Mouse (Mus musculus) midbrain, embryonic 13.5 days (tissue): ENCODE results near the gene Antxr1. TPM values are rescaled to one million over a fixed set of nuclear protein-coding genes. Genes with fewer than 3 reads are reported as not detected.

Experiments
- ATAC-seq: fragments of 200-750 bp; cut with Nextera tagmentation; 2 replicates; pipeline ENCODE4 v1.8.0; 2017; ENCODE audit warnings: mild to moderate bottlenecking, moderate TSS enrichment, moderate library complexity
- H3K27ac ChIP-seq: fragments of 300-500 bp; sonication (generic); 2 replicates; pipeline ENCODE4 v1.5.1; 2015; ENCODE audit warnings: inconsistent platforms, mild to moderate bottlenecking, moderate library complexity
- H3K27me3 ChIP-seq: fragments of 300-500 bp; sonication (generic); 2 replicates; pipeline ENCODE4 v1.6.1; 2015; ENCODE audit warnings: mild to moderate bottlenecking, inconsistent platforms
- H3K36me3 ChIP-seq: fragments of 300-500 bp; sonication (generic); 2 replicates; pipeline ENCODE4 v1.6.1; 2015; ENCODE audit warnings: mild to moderate bottlenecking, inconsistent platforms
- H3K4me1 ChIP-seq: fragments of 300-500 bp; sonication (generic); replicated peaks from 2 replicates; pipeline ENCODE4 v1.6.1; 2015; ENCODE audit warnings: inconsistent platforms
- H3K4me2 ChIP-seq: fragments of 300-500 bp; sonication (generic); replicated peaks from 2 replicates; pipeline ENCODE4 v1.6.1; 2015; ENCODE audit warnings: moderate library complexity, mild to moderate bottlenecking, inconsistent platforms
- H3K4me3 ChIP-seq: fragments of 300-500 bp; sonication (generic); replicated peaks from 2 replicates; pipeline ENCODE4 v1.5.1; 2015; ENCODE audit warnings: mild to moderate bottlenecking, inconsistent platforms
- H3K9ac ChIP-seq: fragments of 300-500 bp; sonication (generic); replicated peaks from 2 replicates; pipeline ENCODE4 v1.6.1; 2015; ENCODE audit warnings: mild to moderate bottlenecking, inconsistent platforms
- H3K9me3 ChIP-seq: fragments of 300-500 bp; sonication (generic); 2 replicates; pipeline ENCODE4 v1.6.1; 2016; ENCODE audit warnings: mild to moderate bottlenecking, inconsistent platforms
- WGBS: fragments of 180-500 bp; shearing (Covaris S2); methylation state at CpG from one replicate; pipeline ENCODE4 v1.1.7; 2015; 5-methylcytosine and 5-hydroxymethylcytosine counted together
- polyA plus RNA-seq: library from polyadenylated mRNA; unstranded; fragments of >200 nt; fragmentation: Nextera tagmentation; extraction: Ambion mirVana; gene quantifications from 2 replicates; pipeline ENCODE4 v1.2.1, GENCODE M21; 2015

Gene Antxr1
- polyA plus RNA-seq, 1 experiment from 2014 or later = 2.9 TPM

- 82% methylated on average over 3 of the region's 3 CpGs for WGBS
- ATAC-seq = no peak
- H3K9me3 ChIP-seq = no peaks in the 10 kb centered on the region
- H3K4me1 ChIP-seq = no peaks in the 10 kb centered on the region; the same call in 1 of the 2 replicates
- H3K4me2 ChIP-seq = no peak overlapping the region
- H3K9ac ChIP-seq = no peak overlapping the region
- H3K27ac ChIP-seq = no peak overlapping the region
- no peak overlapping the region for H3K4me3 ChIP-seq
- H3K27me3 ChIP-seq = no peaks in the 10 kb centered on the region
- no peaks in the 10 kb centered on the region for H3K36me3 ChIP-seq
Observed at GRCm38 (mm10) chr6:87147921-87148320, 187.7 kb downstream of the Antxr1 start.

DNA sequence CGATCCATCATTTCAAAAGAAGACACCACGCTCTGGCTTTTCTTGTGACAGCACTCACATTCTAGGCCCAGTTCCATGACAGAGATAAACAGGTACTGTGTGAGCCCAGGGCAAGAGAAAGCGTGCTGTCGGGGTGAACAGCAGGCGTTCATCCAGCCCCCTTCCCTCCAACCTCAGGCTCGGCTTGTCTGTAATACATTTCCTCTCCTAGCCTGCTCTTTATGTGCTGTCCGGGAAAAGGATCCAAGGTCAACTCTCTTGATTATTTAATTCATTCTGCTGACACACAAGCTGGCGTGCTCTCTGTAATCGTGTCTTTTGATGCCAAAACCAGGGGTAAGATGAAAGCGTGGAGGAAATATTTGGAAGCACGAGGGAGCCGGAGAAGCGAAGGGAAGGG is 192.0 kb downstream of the Antxr1 start:
- no peak for ATAC-seq
- Histone ChIP-seq H3K9me3 (no peaks in the 10 kb centered on the region), H3K27ac (no peak overlapping the region), H3K4me3 (no peak overlapping the region), H3K4me2 (no peak overlapping the region), H3K36me3 (no peaks in the 10 kb centered on the region), H3K27me3 (no peaks in the 10 kb centered on the region), H3K9ac (no peak overlapping the region), H3K4me1 (peaks cover 4% of the 10 kb centered on the region; the same call in 1 of the 2 replicates)
- WGBS = 68% methylated on average over 13 of the region's 13 CpGs

GRCm38 (mm10) chr6:87142239-87142638 is 193.4 kb downstream of the Antxr1 start:
- no peak overlapping the region for H3K4me2 ChIP-seq
- ATAC-seq = no peak
- H3K27ac ChIP-seq = no peak overlapping the region
- no peaks in the 10 kb centered on the region for H3K27me3 ChIP-seq
- no peaks in the 10 kb centered on the region for H3K9me3 ChIP-seq
- peaks cover 4% of the 10 kb centered on the region; the same call in 1 of the 2 replicates for H3K4me1 ChIP-seq
- WGBS = 89% methylated on average over 5 of the region's 5 CpGs
- H3K9ac ChIP-seq = no peak overlapping the region
- no peaks in the 10 kb centered on the region for H3K36me3 ChIP-seq
- H3K4me3 ChIP-seq = no peak overlapping the region

- Histone ChIP-seq H3K27ac (no peak overlapping the region), H3K4me1 (peaks cover 4% of the 10 kb centered on the region; the same call in 1 of the 2 replicates), H3K27me3 (no peaks in the 10 kb centered on the region), H3K36me3 (peaks cover 5% of the 10 kb centered on the region; the same call in 1 of the 2 replicates), H3K4me3 (no peak overlapping the region), H3K4me2 (no peak overlapping the region), H3K9ac (no peak overlapping the region), H3K9me3 (no peaks in the 10 kb centered on the region)
- ATAC-seq = no peak
- WGBS = 75% methylated on average over 12 of the region's 12 CpGs
Observed at GRCm38 (mm10) chr6:87139796-87140553, 195.6 kb downstream of the Antxr1 start.

DNA sequence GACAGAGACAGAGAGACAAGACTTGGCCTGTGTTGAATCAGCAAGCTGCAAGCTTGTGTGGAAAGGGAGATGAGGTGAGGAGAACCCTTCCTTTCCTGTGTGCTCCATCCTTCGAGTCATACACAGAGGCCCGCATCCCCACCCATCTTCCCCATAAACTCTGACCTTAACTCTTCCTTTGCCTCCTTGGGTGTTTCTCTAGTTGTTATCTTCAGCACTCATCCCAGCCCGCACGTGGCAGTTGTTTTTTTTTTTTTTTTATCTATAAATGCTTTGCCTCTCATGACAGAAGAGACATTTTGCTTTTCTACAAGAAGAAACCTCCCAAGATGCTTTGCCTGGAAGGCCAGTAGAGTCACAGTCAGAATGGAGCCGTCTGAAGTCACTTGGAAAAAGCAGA is 197.1 kb downstream of the Antxr1 start:
- peaks cover 4% of the 10 kb centered on the region; the same call in 1 of the 2 replicates for H3K4me1 ChIP-seq
- H3K9me3 ChIP-seq = no peaks in the 10 kb centered on the region
- no peak overlapping the region for H3K27ac ChIP-seq
- H3K36me3 ChIP-seq = peaks cover 5% of the 10 kb centered on the region; the same call in 1 of the 2 replicates
- ATAC-seq = no peak
- no peak overlapping the region for H3K9ac ChIP-seq
- H3K27me3 ChIP-seq = no peaks in the 10 kb centered on the region
- H3K4me3 ChIP-seq = no peak overlapping the region
- H3K4me2 ChIP-seq = no peak overlapping the region
- 92% methylated on average over 5 of the region's 5 CpGs for WGBS

GRCm38 (mm10) chr6:87133966-87134546 is 201.6 kb downstream of the Antxr1 start:
- Histone ChIP-seq H3K4me3 (no peak overlapping the region), H3K9me3 (no peaks in the 10 kb centered on the region)
- WGBS = 66% methylated on average over 12 of the region's 12 CpGs

GRCm38 (mm10) chr6:87133520-87133919 is 202.1 kb downstream of the Antxr1 start:
- no peaks in the 10 kb centered on the region for H3K9me3 ChIP-seq
- no peak overlapping the region for H3K27ac ChIP-seq
- no peak for ATAC-seq
- H3K4me2 ChIP-seq = no peak overlapping the region
- H3K4me1 ChIP-seq = no peaks in the 10 kb centered on the region
- no peak overlapping the region for H3K9ac ChIP-seq
- H3K4me3 ChIP-seq = no peak overlapping the region
- H3K27me3 ChIP-seq = no peaks in the 10 kb centered on the region
- 92% methylated on average over 3 of the region's 3 CpGs for WGBS
- H3K36me3 ChIP-seq = peaks cover 5% of the 10 kb centered on the region; the same call in 1 of the 2 replicates

More at GRCm38 (mm10) chr6:87133966-87134546, 201.6 kb downstream of the Antxr1 start:
- H3K4me2 ChIP-seq = no peak overlapping the region
- ATAC-seq = no peak
- H3K27ac ChIP-seq = no peak overlapping the region
- no peaks in the 10 kb centered on the region for H3K4me1 ChIP-seq
- H3K27me3 ChIP-seq = no peaks in the 10 kb centered on the region
- peaks cover 5% of the 10 kb centered on the region; the same call in 1 of the 2 replicates for H3K36me3 ChIP-seq
- no peak overlapping the region for H3K9ac ChIP-seq

GRCm38 (mm10) chr6:87131078-87131477 is 204.5 kb downstream of the Antxr1 start:
- no peak overlapping the region for H3K4me2 ChIP-seq
- 68% methylated on average over 1 of the region's 1 CpGs for WGBS
- no peaks in the 10 kb centered on the region for H3K4me1 ChIP-seq
- H3K9ac ChIP-seq = no peak overlapping the region
- H3K27me3 ChIP-seq = no peaks in the 10 kb centered on the region
- H3K4me3 ChIP-seq = no peak overlapping the region
- ATAC-seq = no peak
- H3K27ac ChIP-seq = no peak overlapping the region
- H3K36me3 ChIP-seq = no peaks in the 10 kb centered on the region
- no peaks in the 10 kb centered on the region for H3K9me3 ChIP-seq

GRCm38 (mm10) chr6:87130628-87131027 is 205.0 kb downstream of the Antxr1 start:
- no peak overlapping the region for H3K9ac ChIP-seq
- H3K27ac ChIP-seq = no peak overlapping the region
- ATAC-seq = no peak
- no peaks in the 10 kb centered on the region for H3K27me3 ChIP-seq
- WGBS = 98% methylated on average over 7 of the region's 7 CpGs
- no peaks in the 10 kb centered on the region for H3K36me3 ChIP-seq
- no peak overlapping the region for H3K4me3 ChIP-seq
- no peaks in the 10 kb centered on the region for H3K4me1 ChIP-seq
- H3K9me3 ChIP-seq = no peaks in the 10 kb centered on the region
- H3K4me2 ChIP-seq = no peak overlapping the region

DNA sequence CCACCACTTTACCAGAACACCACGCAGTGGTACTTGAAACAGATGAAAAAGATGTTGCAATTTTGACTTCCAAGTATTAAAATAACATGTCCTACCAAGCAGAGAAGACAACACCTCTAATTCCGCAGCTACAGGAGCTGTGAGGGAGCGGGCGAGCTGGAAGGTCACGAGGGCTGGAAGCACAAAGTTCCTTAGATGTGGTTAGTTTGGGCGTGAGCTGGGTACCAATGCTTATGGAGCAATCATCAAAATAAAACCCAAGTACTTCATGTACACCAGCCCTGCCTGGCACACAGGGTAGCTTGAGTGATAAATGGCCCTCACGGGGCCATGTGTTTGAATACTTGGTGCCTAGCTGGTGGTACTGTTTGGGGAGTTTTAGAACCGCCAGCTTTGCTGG is 205.8 kb downstream of the Antxr1 start:
- WGBS = 94% methylated on average over 8 of the region's 8 CpGs

GRCm38 (mm10) chr6:87127049-87127753 is 208.4 kb downstream of the Antxr1 start:
- Histone ChIP-seq H3K4me2 (no peak overlapping the region), H3K9ac (no peak overlapping the region), H3K27me3 (no peaks in the 10 kb centered on the region), H3K4me1 (no peaks in the 10 kb centered on the region), H3K9me3 (no peaks in the 10 kb centered on the region), H3K36me3 (no peaks in the 10 kb centered on the region), H3K27ac (no peak overlapping the region), H3K4me3 (no peak overlapping the region)
- 76% methylated on average over 8 of the region's 8 CpGs for WGBS
- ATAC-seq = no peak

More for the DNA sequence above, 205.8 kb downstream of the Antxr1 start:
- no peak for ATAC-seq
- no peaks in the 10 kb centered on the region for H3K9me3 ChIP-seq
- no peaks in the 10 kb centered on the region for H3K27me3 ChIP-seq
- H3K4me3 ChIP-seq = no peak overlapping the region
- H3K36me3 ChIP-seq = no peaks in the 10 kb centered on the region
- no peak overlapping the region for H3K4me2 ChIP-seq
- H3K27ac ChIP-seq = no peak overlapping the region
- H3K9ac ChIP-seq = no peak overlapping the region
- H3K4me1 ChIP-seq = no peaks in the 10 kb centered on the region

DNA sequence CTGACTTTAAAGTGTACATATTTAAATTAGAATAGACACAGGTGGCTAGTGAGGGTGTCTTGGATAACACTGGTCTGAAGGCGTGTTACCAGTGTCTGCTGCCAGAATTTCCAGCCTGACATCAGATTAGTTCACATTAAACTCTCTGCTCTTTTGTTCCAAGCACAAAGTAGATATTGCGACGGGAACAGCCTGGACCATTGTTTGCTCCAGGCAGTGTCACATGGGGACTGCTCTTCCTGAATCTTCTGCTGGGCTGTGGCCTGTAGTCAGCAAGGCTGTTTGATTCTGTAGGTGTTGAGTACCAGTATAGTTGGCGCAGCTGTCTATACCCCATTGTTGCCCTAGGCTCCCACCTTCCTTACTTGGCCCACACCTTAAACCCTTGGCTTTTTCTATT is 211.6 kb downstream of the Antxr1 start:
- 78% methylated on average over 4 of the region's 4 CpGs for WGBS
- no peaks in the 10 kb centered on the region for H3K27me3 ChIP-seq
- no peak overlapping the region for H3K9ac ChIP-seq
- no peaks in the 10 kb centered on the region for H3K9me3 ChIP-seq
- H3K27ac ChIP-seq = no peak overlapping the region
- no peak overlapping the region for H3K4me2 ChIP-seq
- H3K4me1 ChIP-seq = no peaks in the 10 kb centered on the region
- no peak for ATAC-seq
- no peak overlapping the region for H3K4me3 ChIP-seq
- H3K36me3 ChIP-seq = no peaks in the 10 kb centered on the region
